Mouse (Mus musculus): ENCODE results near the gene Grsf1.

DNA sequence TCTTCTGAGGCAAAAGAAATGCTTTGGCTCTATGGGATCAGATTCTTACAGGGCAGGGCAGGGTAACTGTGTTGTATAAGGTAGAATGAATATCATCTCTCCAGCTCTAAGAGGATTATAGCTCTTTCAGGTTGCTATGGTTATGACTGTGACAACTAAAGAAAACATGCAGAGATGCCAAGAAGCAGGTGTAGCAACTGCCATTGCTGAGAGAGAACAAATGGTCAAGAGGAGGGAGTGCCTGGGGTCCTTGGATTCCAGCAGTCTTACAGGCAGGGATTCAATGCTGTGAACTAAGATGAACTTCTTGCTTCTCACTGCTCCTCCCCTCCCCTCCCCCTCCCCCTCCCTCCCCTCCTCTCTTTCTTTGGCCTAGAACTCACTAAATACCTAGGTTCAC, 35.2 kb upstream of the Grsf1 start:
- TF ChIP-seq CTCF (IDR thresholded peaks at IDR 0.05; ENCODE audit: low read depth) (no peak), EP300 (IDR thresholded peaks at IDR 0.05; ENCODE audit: low read depth) (no peak)
